Mouse (Mus musculus) heart, adult 10 weeks (tissue): ENCODE data around the gene H2-Ob. TPM values are rescaled to one million over a fixed set of nuclear protein-coding genes. Genes with fewer than 3 reads are reported as not detected.

ENCODE experiments used
- polyA plus RNA-seq: library from polyadenylated mRNA; stranded (reverse); fragments of 350-450 nt; fragmentation: Illumina TruSeq; extraction: RNeasy Lipid Tissue Mini Kit (QIAGEN cat#74804); gene quantifications from one replicate; pipeline ENCODE4 v1.2.3, GENCODE M21; 2014; ENCODE audit warnings: low read depth, low replicate concordance

The H2-Ob gene
- 1.0 TPM for polyA plus RNA-seq

DNA sequence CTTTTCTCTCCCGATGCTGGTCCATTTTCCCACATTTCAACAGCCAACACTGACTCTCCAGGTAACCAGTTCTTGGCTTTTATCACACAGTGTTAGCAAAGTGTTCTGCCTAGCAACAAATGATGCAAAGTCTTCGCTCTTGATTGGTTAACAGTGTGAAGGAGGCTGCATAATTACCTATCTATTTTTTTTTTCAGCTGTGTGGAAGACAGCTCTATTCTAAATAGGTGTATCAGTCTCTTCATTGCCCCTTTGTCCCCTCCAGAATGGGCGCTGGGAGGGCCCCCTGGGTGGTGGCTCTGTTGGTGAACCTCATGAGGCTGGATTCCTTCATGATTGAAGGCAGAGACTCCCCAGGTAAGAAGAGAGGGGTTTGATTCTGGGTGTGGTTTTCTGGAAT lies at the start of gene H2-Ob:
Gene H2-Ob (plus strand): TSS at position 198 of the 400 bp plus-strand sequence.

DNA sequence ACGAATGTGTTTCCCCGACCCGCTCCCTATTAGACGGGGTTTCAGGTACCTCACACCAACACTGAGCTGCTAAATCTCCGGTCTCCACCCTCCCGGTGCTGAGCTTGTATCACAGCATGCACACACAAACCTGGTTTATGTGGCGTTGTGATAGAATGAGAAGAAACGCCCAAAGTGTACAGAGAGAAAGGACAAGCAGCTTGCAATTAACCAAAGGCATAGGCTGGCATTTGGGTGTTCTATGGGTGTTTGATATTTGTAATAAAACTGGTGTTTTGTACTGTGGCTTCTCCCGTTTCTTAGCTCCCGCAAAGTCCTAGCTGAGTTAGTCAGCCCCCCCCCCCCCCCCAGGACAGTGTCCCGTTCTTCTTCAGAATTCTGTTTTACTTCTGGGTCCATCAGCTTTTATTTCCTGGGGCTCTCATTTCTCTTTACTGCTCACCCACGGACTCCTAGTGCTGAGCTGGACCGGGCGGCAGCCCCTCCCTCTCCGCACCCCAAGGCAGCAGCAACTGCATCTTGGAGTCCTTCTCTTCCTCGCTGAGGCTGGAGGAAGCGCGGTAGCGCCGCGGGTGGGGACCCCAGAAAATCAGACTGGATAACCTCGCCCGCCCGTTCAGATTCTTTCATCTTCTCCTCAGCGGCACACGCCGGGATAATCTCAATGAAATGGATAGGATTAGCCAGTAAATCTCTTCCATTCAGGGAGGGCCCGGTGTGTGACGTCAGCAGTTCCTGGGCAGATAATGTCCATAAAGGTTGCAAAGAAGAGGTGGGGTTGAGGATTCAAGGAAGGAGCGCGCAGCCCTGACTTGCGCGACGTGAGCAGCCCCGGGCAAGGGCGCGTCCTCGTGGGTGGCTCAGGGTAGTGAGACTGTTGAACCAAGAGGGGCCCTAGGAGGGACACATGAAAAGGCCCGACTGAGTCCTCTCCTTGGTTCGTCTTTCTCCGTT lies 41.5 kb upstream of the H2-Ob start, which contains the start of gene Psmb8:
Gene Psmb8 (plus strand): TSS at position 781 of the 954 bp plus-strand sequence.

DNA sequence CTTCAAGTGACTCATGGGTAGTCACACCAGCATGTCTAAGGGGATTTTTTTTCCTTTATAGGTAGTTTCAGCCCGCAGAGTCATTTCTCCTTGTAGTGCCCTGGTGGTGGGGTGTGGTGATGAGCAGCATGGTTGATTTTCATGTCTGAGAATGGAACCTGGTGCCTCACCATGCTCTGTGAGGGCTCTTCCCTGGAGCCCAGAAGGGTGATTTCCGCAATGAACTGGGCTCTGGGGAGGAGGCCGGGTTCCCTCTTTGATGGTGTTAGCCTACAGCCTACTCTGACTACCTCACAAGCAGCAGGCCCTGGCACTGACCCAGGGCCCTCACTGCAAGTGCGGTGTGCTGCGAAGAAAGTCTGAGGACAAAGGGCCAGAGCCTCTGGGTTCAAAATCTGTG lies 35.3 kb upstream of the H2-Ob start, which contains the start of gene Tap2:
Gene Tap2 (plus strand): TSS at position 84 of the 400 bp plus-strand sequence.

DNA sequence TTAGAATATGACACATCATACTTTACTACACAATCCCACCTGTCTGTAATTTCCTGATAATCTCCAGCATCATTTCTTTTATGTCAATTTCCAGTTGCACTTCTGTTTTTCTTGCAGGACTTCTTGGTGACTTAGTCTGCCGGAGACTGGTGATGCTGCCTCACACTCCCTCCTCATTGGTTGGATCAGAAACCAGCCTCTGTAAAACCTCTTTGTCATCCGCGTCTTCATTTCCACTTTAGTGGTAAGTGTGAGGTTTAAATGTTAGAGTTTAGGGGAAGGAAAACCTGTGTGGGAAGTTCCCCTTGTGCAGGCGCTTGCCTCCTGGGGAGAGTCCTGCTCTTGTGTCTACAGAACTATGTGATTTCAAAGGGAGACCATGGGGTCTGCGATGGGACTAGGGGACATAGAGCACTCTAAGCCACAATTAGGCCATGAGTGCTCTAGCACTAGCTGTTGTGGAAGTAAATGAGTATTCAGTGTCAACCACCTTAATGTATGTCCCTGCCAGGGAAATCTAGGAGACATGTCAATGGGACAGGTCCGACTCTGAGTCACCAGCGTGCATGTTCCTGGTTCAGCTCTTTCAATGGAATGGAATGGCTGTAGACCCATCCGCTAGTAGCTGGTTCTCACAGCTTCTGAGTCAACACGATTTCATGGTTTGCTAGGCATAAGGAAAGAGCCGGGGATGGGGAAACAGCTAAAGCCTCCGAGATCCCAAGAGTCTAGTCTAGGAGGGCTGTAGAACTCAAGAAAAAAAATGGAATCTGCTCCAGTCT lies 19.1 kb downstream of the H2-Ob start, which contains the start of gene H2-Ab1:
Gene H2-Ab1 (plus strand): TSS at position 96 of the 782 bp plus-strand sequence.

DNA sequence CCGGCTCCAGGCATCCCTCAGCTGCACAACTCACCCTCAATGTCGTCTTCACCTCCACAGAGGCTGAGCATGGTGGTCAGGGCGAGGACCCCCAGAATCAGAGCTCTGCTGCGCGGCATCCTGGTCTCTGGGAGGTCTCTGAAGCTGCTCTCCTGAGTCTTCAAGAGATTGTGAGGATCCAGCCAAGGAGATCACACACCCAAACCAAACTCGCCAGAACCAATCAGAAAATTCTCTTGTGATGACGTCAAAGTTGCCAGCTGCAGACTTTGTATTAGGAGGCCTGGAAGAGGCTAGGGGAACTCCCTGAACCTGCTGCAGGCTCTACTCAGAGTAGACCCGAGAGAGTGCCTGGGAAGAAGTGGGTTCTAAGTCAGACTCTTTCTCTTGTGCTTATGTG lies 48.9 kb downstream of the H2-Ob start, which contains the start of gene H2-Aa:
Gene H2-Aa (minus strand): TSS at position 176 of the 400 bp plus-strand sequence.

Other genes with a start within 250 kb of the H2-Ob start
- 293 TPM for gene H2-K1, start 238.6 kb upstream of the H2-Ob start, polyA plus RNA-seq
- gene Ring1, start 214.2 kb upstream of the H2-Ob start, polyA plus RNA-seq, result 25.6 TPM
- gene H2-Ke6, start 210.8 kb upstream of the H2-Ob start, polyA plus RNA-seq, result 140 TPM
- gene Slc39a7, start 207.2 kb upstream of the H2-Ob start, polyA plus RNA-seq, result 68.0 TPM
- 42.4 TPM for gene Rxrb, start 207.1 kb upstream of the H2-Ob start, polyA plus RNA-seq
- gene Col11a2, start 199.5 kb upstream of the H2-Ob start, polyA plus RNA-seq, result 1.5 TPM
- not detected for gene H2-Oa, start 146.6 kb upstream of the H2-Ob start, polyA plus RNA-seq
- gene H2-DMa, start 119.4 kb upstream of the H2-Ob start, polyA plus RNA-seq, result 5.4 TPM
- gene Brd2, start 116.3 kb upstream of the H2-Ob start, polyA plus RNA-seq, result 78.8 TPM
- gene H2-DMb2, start 95.6 kb upstream of the H2-Ob start, polyA plus RNA-seq, result 0.99 TPM
- 2.1 TPM for gene H2-DMb1, start 85.8 kb upstream of the H2-Ob start, polyA plus RNA-seq
- gene Tap1, start 51.4 kb upstream of the H2-Ob start, polyA plus RNA-seq, result 7.5 TPM
- 9.3 TPM for gene Psmb9, start 51.1 kb upstream of the H2-Ob start, polyA plus RNA-seq
- gene Psmb8, start 41.2 kb upstream of the H2-Ob start, polyA plus RNA-seq, result 22.3 TPM
- 26.4 TPM for gene Tap2, start 35.4 kb upstream of the H2-Ob start, polyA plus RNA-seq
- gene H2-Ab1, start 18.8 kb downstream of the H2-Ob start, polyA plus RNA-seq, result 29.9 TPM
- gene H2-Aa, start 48.9 kb downstream of the H2-Ob start, polyA plus RNA-seq, result 42.5 TPM
- 33.9 TPM for gene H2-Eb1, start 67.0 kb downstream of the H2-Ob start, polyA plus RNA-seq
- not detected for gene H2-Eb2, start 86.8 kb downstream of the H2-Ob start, polyA plus RNA-seq
- gene Btnl2, start 115.9 kb downstream of the H2-Ob start, polyA plus RNA-seq, result not detected
- gene Btnl1, start 138.2 kb downstream of the H2-Ob start, polyA plus RNA-seq, result not detected
- not detected for gene BC051142, start 159.9 kb downstream of the H2-Ob start, polyA plus RNA-seq
- not detected for gene Btnl4, start 238.4 kb downstream of the H2-Ob start, polyA plus RNA-seq